Mouse (Mus musculus): ENCODE measurements around the gene Lcp2.

GRCm38 (mm10) chr11:34072309-34072708 is 25.6 kb downstream of the Lcp2 start:
- no peak for TF ChIP-seq CTCF (IDR thresholded peaks at IDR 0.05; ENCODE audit: low read depth)
- no peak for TF ChIP-seq EP300 (IDR thresholded peaks at IDR 0.05; ENCODE audit: low read depth)

All from liver, postnatal 0 days (tissue).